Mouse (Mus musculus): Measurements from ENCODE around the gene Tmem221. TPM values are rescaled to one million over a fixed set of nuclear protein-coding genes. Genes with fewer than 3 reads are reported as not detected.

Gene Tmem221
- polyA plus RNA-seq, 1 experiment = 0.20 TPM

GRCm38 (mm10) chr8:71595862-71596261, 37.2 kb upstream of the Tmem221 start:
- Histone ChIP-seq H3K79me2 (ENCODE audit: control insufficient read depth, insufficient read depth) (peaks cover 8% of the 10 kb centered on the region), H3K27me3 (ENCODE audit: control insufficient read depth, insufficient read depth, insufficient read length) (no peaks in the 10 kb centered on the region), H3K4me3 (no peak overlapping the region), H3K36me3 (ENCODE audit: control insufficient read depth, insufficient read depth) (no peaks in the 10 kb centered on the region), H3K4me2 (ENCODE audit: low read depth) (no peak overlapping the region), H3ac (ENCODE audit: control insufficient read depth, insufficient read length) (no peak overlapping the region)
- TF ChIP-seq POLR2A (IDR thresholded peaks at IDR 0.05; ENCODE audit: insufficient read length, low read depth) (peak; percentile 35), TCF3 (IDR thresholded peaks at IDR 0.05; ENCODE audit: insufficient read length, low read depth) (no peak), MAX (IDR thresholded peaks at IDR 0.05; ENCODE audit: low read depth) (no peak), E2F4 (IDR thresholded peaks at IDR 0.05; ENCODE audit: insufficient read depth) (no peak), POLR2AphosphoS2 (IDR thresholded peaks at IDR 0.05; ENCODE audit: insufficient read length, low read depth) (peak; percentile 80), REST (IDR thresholded peaks at IDR 0.05; ENCODE audit: insufficient read depth, insufficient read length) (no peak), TCF12 (IDR thresholded peaks at IDR 0.05; ENCODE audit: insufficient read depth, poor library complexity, severe bottlenecking) (no peak), USF1 (IDR thresholded peaks at IDR 0.05; ENCODE audit: low read depth) (no peak), CEBPB (IDR thresholded peaks at IDR 0.05; ENCODE audit: insufficient read depth, poor library complexity, severe bottlenecking) (no peak), MYOD1 (IDR thresholded peaks at IDR 0.05; ENCODE audit: control insufficient read depth in 1 of 3, insufficient read length in 2 of 3, low read depth in 2 of 3) (peak in 2 of 3 experiments; percentile 27 to 39), SRF (IDR thresholded peaks at IDR 0.05; ENCODE audit: control insufficient read depth, insufficient read length, low read depth) (no peak), MYOG (IDR thresholded peaks at IDR 0.05; ENCODE audit: control insufficient read depth in 1 of 3, insufficient read depth in 1 of 3, insufficient read length in 2 of 3, low read depth in 2 of 3) (peak in 2 of 3 experiments; percentile 59 to 77)

DNA sequence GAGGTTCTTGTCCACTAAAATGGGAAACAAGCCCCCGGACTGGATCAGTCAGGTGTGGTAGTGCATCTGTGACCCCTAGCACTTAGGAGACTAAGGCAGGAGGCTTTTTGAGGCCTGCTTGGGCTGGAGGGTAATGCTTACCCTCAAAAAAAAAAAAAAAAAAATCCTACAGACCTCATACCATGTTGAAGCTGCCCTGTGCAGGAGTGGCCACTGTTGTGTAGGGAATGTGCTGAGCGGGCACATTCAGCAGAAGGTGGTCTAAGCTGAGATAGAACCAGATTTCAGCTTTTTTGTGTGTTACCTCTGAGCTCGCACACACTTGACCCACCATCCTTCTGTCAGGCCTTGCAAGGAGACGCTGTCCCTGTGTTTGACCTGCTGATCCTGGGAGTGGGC, 35.7 kb upstream of the Tmem221 start:
- Histone ChIP-seq H3K27me3 (ENCODE audit: control insufficient read depth, insufficient read depth, insufficient read length) (no peaks in the 10 kb centered on the region), H3K4me3 (no peak overlapping the region), H3K79me2 (ENCODE audit: control insufficient read depth, insufficient read depth) (peaks cover 8% of the 10 kb centered on the region), H3K36me3 (ENCODE audit: control insufficient read depth, insufficient read depth) (no peaks in the 10 kb centered on the region), H3ac (ENCODE audit: control insufficient read depth, insufficient read length) (no peak overlapping the region), H3K4me2 (ENCODE audit: low read depth) (no peak overlapping the region)
- no peak for TF ChIP-seq POLR2A (IDR thresholded peaks at IDR 0.05; ENCODE audit: insufficient read length, low read depth)
- no peak for TF ChIP-seq POLR2AphosphoS2 (IDR thresholded peaks at IDR 0.05; ENCODE audit: insufficient read length, low read depth)
- no peak for TF ChIP-seq USF1 (IDR thresholded peaks at IDR 0.05; ENCODE audit: low read depth)
- TF ChIP-seq CEBPB (IDR thresholded peaks at IDR 0.05; ENCODE audit: insufficient read depth, poor library complexity, severe bottlenecking) = no peak
- no peak for TF ChIP-seq SRF (IDR thresholded peaks at IDR 0.05; ENCODE audit: control insufficient read depth, insufficient read length, low read depth)

DNA sequence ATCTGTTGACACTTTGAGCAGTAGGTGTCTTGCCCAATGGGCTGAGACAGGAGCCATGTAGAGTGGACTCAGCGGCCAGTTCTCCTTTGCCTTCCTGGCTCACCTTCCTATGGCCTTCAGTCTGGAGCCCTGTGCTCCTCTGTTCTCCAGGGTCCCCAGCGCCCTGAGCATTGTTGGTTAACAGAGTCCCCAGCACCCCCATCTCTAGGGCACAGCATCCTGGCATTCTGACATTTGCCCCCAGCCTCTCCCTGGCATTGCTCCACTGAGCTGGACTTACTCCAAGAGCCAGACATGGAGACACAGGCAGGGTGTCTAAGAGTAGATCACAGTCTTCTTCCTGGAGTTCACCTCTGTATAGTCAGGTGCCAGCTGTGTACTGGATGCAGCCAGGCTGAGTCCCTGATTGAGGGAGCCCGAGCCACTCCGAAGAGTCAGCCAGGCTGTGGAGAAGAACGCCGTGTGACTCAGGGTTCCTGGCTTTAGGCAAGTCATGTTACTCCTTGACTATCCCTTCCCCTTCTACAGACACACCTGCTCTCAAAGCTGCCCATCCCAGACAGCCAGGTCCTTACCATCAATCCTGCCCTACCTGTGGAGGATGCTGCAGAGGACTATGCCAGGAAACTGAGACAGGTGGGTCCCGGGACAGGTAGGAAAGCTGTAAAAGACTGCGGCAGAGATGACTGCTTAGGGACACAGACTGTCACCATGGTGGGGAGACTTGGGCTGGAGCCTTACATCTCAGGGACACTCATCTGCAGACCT, 35.1 kb upstream of the Tmem221 start:
- H3K4me3 ChIP-seq = peak overlapping the region; percentile 73
- H3K36me3 ChIP-seq (ENCODE audit: control insufficient read depth, insufficient read depth) = no peaks in the 10 kb centered on the region
- TF ChIP-seq POLR2AphosphoS2 (IDR thresholded peaks at IDR 0.05; ENCODE audit: insufficient read length, low read depth) (peak; percentile 62), MYOD1 (IDR thresholded peaks at IDR 0.05; ENCODE audit: control insufficient read depth in 1 of 3, insufficient read length in 2 of 3, low read depth in 2 of 3) (no peak)
- H3ac ChIP-seq (ENCODE audit: control insufficient read depth, insufficient read length) = no peak overlapping the region
- no peaks in the 10 kb centered on the region for H3K27me3 ChIP-seq (ENCODE audit: control insufficient read depth, insufficient read depth, insufficient read length)
- peaks cover 8% of the 10 kb centered on the region for H3K79me2 ChIP-seq (ENCODE audit: control insufficient read depth, insufficient read depth)
- no peak overlapping the region for H3K4me2 ChIP-seq (ENCODE audit: low read depth)

DNA sequence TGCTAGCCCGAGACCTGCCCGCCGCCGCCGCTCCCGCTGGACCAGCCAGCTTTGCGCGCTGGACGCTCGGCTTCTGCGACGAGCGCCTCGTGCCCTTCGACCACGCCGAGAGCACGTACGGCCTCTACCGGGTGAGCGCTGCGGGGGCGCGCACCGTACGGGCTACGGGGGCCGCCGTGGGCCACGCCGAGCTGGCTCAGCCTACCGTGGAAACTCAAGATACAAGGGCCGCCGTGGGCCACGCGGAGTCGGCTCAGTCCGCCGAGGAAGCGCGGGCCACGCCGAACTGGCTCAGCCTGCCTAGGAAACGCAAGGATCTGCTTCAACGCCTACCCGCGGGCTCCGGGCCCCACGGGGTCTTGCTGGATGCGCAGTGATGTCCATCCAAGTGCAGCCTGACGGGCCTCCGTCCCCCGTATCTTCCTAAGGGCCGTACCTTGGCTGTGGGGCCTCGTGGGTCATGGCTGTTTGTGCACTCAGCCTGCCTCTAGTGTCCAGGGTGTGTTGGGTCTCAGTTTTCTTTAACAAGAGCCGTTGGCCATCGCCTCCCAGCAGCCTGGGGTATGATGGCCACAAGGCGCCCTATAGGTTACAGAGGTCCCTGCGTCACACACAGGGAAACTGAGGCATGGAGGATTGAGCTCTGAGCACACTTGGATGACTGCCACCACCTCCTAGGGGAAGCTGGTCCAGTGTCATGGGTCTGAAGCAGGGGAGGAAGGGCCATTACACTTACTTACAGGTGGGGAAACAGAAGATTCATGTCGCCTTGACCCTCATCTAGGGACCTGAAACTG, 33.9 kb upstream of the Tmem221 start:
- Histone ChIP-seq H3K4me3 (peak overlapping the region; percentile 73), H3K27me3 (ENCODE audit: control insufficient read depth, insufficient read depth, insufficient read length) (no peaks in the 10 kb centered on the region), H3K4me2 (ENCODE audit: low read depth) (peak overlapping the region; percentile 98), H3ac (ENCODE audit: control insufficient read depth, insufficient read length) (peak overlapping the region; percentile 88), H3K36me3 (ENCODE audit: control insufficient read depth, insufficient read depth) (no peaks in the 10 kb centered on the region), H3K79me2 (ENCODE audit: control insufficient read depth, insufficient read depth) (peaks cover 8% of the 10 kb centered on the region)
- TF ChIP-seq USF1 (IDR thresholded peaks at IDR 0.05; ENCODE audit: low read depth) (no peak), POLR2A (IDR thresholded peaks at IDR 0.05; ENCODE audit: insufficient read length, low read depth) (peak; percentile 57), TCF12 (IDR thresholded peaks at IDR 0.05; ENCODE audit: insufficient read depth, poor library complexity, severe bottlenecking) (no peak)

GRCm38 (mm10) chr8:71591471-71592373, 33.1 kb upstream of the Tmem221 start, which contains the start of gene Pgls:
Gene Pgls (plus strand): TSS chr8:71592176.
- H3K4me3 ChIP-seq = peak within 1 kb of the TSS; percentile 73
- H3K36me3 ChIP-seq (ENCODE audit: control insufficient read depth, insufficient read depth) = no peaks in the 10 kb centered on the region
- H3K4me2 ChIP-seq (ENCODE audit: low read depth) = peak within 1 kb of the TSS; percentile 98
- no peak for TF ChIP-seq SRF (IDR thresholded peaks at IDR 0.05; ENCODE audit: control insufficient read depth, insufficient read length, low read depth)
- TF ChIP-seq USF1 (IDR thresholded peaks at IDR 0.05; ENCODE audit: low read depth) = no peak
- TF ChIP-seq POLR2A (IDR thresholded peaks at IDR 0.05; ENCODE audit: insufficient read length, low read depth) = peak; percentile 94
- peak; percentile 92 for TF ChIP-seq POLR2AphosphoS2 (IDR thresholded peaks at IDR 0.05; ENCODE audit: insufficient read length, low read depth)
- peak in 2 of 3 experiments; percentile 8 to 29 for TF ChIP-seq MYOG (IDR thresholded peaks at IDR 0.05; ENCODE audit: control insufficient read depth in 1 of 3, insufficient read depth in 1 of 3, insufficient read length in 2 of 3, low read depth in 2 of 3)
- no peak for TF ChIP-seq E2F4 (IDR thresholded peaks at IDR 0.05; ENCODE audit: insufficient read depth)
- TF ChIP-seq MYOD1 (IDR thresholded peaks at IDR 0.05; ENCODE audit: control insufficient read depth in 1 of 3, insufficient read length in 2 of 3, low read depth in 2 of 3) = peak in 2 of 3 experiments; percentile 4 to 30
- H3K79me2 ChIP-seq (ENCODE audit: control insufficient read depth, insufficient read depth) = peaks cover 8% of the 10 kb centered on the region
- peak within 1 kb of the TSS; percentile 88 for H3ac ChIP-seq (ENCODE audit: control insufficient read depth, insufficient read length)
- H3K27me3 ChIP-seq (ENCODE audit: control insufficient read depth, insufficient read depth, insufficient read length) = no peaks in the 10 kb centered on the region

Data from myocyte (in vitro differentiated cells).